Mouse (Mus musculus) layer of hippocampus, adult 8-10 months (tissue): ENCODE measurements around the gene Vps13d. TPM values are rescaled to one million over a fixed set of nuclear protein-coding genes. Genes with fewer than 3 reads are reported as not detected.

ENCODE experiments used
- DNase-seq, 2 experiments: peaks; one replicate each; pipeline ENCODE4 v3.0.0; 2022; ENCODE audit warnings: low spot score in 2 of 2
- total RNA-seq, 4 experiments: library from RNA; stranded (reverse); gene quantifications; 2 replicates each; pipeline ENCODE4 v1.2.4; 2022

The Vps13d gene
- total RNA-seq, 4 experiments from 2014 or later: 62.7 to 72.9 (median 68.3) TPM

GRCm38 (mm10) chr4:145037631-145038416 lies 157.0 kb downstream of the Vps13d start:
- no peak for DNase-seq

GRCm38 (mm10) chr4:145037006-145037405 lies 157.8 kb downstream of the Vps13d start:
- no peak for DNase-seq

DNA sequence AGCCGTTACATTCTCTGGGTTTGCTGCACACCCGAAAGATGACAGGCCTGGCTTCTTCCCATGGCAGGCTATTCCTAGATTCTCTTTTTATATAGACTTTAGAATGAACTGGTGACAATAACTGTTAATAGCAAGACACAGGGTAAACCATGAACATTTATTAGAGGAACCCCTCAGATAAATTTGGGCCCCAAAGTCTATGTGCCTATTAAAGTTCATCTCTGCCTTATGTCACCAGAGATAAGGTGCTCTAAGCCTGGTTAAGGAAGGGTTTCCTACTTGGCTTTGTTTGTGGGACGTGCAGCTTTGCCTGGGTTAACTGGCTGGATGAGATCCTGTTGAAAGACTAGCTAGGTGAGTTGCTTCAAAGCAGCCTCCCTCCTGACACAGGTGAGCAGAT lies 159.4 kb downstream of the Vps13d start:
- no peak for DNase-seq

DNA sequence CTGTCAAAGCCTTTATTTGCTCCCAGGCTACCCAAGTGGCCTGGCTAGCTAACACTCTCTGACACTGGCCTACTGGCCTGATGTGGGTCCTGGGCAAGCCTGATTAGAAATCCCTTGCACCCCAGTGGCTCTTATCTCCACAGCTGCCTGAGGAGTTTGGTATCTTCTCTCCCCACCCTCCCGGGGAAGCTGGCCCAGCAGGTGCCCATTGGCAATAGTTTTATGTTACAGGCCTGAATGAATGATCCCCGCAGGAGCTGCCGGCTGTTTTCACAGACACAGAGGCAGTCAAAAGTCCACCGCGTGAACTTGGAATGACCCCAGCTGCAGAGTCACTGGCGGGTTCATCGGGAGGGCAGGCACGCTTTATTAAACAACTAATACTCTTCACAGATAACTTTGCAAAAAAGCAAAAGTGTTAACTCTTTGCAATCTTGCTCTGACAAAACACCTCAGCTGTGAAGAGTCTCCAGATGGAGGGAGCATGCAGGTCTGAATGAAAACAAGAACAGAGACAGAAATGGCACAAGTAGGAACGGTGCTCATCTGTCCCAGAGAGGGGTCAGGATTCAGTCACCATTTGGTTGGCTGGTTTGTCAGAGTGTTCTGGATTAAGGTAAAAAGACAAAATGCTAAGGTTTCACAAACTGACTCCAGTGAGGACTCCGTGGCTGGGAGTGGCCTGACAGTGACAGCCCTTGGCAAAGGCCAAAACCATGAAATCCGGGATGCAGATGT lies 160.1 kb downstream of the Vps13d start:
- DNase-seq: no peak

- DNase-seq: no peak
These were observed 161.4 kb downstream of the Vps13d start for GRCm38 (mm10) chr4:145033392-145033791.

- no peak for DNase-seq
These were observed 162.2 kb downstream of the Vps13d start for GRCm38 (mm10) chr4:145032637-145033036.

GRCm38 (mm10) chr4:145031510-145031909 lies 163.3 kb downstream of the Vps13d start:
- DNase-seq: no peak

- no peak for DNase-seq
These were observed 168.4 kb downstream of the Vps13d start for GRCm38 (mm10) chr4:145026449-145026851.

GRCm38 (mm10) chr4:145025409-145025762 lies 169.4 kb downstream of the Vps13d start:
- DNase-seq: peak in 1 of 2 experiments; percentile 30

DNA sequence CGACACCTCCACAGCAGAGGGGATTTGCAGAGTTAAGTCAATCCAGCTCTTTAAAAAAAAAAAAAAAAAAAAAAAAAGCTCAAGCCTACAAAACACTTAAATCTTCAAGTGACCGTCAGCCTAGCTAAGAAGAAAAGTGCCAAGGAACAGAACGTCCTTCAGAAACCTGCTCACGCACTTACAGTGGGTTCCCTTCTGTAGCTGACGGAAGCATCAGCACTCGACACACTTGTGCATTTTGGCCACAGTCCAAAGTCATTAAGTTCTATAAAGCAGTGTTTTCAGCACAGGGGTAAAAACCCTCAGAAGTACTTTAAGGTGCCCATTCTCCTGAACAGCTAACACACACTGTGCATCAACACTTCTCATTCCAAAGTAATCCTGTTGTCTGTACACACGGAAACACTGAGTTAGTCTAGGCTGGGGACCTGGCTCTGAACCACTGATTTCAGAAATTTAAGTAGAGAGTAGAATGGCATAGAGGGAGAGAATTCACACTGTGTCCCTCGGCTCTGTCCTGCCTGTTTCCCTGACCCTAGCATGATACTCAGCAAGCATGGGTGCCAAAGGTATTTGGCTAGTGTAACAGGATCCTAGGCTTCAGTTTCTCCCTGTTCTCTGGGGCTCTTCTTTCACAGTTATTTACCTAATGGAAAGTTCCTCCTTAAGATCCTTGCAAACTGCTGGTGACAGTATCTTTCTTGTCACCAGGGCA lies 170.0 kb downstream of the Vps13d start:
- DNase-seq: no peak

- no peak for DNase-seq
These were observed 170.9 kb downstream of the Vps13d start for GRCm38 (mm10) chr4:145023911-145024310.

- DNase-seq: no peak
These were observed 172.0 kb downstream of the Vps13d start for GRCm38 (mm10) chr4:145022815-145023214.

GRCm38 (mm10) chr4:145022211-145022610 lies 172.6 kb downstream of the Vps13d start:
- DNase-seq: no peak

DNA sequence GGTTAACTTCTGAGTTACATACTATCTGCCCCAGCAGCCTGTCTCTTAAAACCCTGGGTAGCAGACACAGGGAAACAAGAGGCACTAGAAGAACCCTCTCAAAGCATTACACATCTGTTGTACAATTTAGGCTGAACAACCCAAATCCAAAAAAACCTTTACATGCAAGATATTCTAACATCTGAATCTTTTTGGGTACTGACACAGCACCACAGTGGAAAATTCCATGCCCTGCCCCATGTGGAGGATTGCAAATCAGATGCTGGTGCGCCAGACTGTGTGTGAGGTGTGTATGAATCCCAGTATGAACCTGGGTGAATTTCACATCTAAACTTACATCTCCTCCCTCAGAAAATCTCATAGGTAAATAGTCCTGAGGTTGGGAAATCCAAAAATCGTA lies 174.4 kb downstream of the Vps13d start:
- no peak for DNase-seq

- DNase-seq: no peak
These were observed 175.6 kb downstream of the Vps13d start for GRCm38 (mm10) chr4:145019121-145019714.

GRCm38 (mm10) chr4:145017745-145018144 lies 177.1 kb downstream of the Vps13d start:
- DNase-seq: no peak

GRCm38 (mm10) chr4:145016669-145017068 lies 178.1 kb downstream of the Vps13d start:
- DNase-seq: no peak

DNA sequence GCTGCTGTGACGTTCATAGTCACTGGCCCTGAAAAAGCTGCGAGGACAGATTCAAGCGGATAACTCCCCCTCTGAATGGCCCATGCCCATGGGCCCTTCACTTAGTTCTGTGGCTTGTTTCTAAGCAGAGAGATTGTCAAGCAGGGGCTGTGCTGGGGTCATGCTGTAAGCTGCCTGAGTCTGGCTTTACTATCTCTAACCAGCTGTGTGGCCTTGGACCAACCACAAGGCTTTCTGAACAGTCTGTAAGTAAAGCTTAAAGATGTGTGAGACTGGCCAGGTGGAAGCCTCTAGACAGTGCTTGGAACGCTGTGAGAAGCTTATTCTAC lies 180.2 kb downstream of the Vps13d start:
- no peak for DNase-seq

- DNase-seq: no peak
These were observed 180.8 kb downstream of the Vps13d start for GRCm38 (mm10) chr4:145013760-145014631.

DNA sequence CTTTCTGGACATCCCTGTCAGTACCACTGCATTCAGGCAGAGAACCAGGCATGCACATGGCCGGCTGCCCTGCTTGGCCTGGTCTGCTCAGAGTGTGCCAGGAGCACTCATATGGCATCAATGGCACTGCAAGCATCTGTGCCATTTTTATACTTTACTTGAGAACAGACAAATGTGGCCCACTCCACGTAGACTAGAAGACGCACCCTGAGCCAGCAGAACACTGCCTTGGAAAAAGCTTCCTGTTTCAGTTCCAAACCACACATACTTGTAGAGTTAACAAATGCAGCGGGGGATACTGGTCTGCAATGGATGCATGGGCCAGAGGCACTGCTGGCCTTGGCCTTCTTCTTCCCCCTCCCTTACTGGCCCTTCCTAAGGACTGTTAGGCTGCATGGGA lies 181.6 kb downstream of the Vps13d start:
- no peak for DNase-seq

DNA sequence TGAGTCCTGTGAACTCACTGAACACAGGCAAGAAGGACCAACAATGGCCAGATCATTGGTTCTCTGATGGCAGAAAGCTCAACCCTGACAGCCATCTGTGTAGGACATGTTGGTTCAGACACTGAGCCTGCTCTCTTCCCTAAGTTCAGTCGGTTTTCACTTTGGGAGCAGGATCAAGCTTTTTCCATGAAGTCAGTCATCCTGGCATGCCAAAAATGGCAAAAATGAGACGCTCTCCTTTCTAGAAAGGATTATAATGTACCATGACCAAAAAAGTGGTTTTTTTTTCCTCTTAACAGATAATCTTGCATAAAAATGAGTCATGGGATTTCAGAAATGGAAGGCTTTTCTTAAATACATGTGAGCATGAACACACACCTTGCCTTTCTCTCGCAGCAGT lies 183.6 kb downstream of the Vps13d start:
- no peak for DNase-seq
